Mouse (Mus musculus) brain, embryonic 14.5 days (tissue): ENCODE data around the gene Pcare.

Source experiments
- CTCF ChIP-seq: fragments of 200-500 bp; IDR thresholded peaks from 2 replicates; pipeline ENCODE4 v1.5.1; 2012; ENCODE audit warnings: inconsistent platforms, mild to moderate bottlenecking, moderate library complexity, borderline replicate concordance; ENCODE audit not compliant: insufficient read depth, insufficient read length; ENCODE audit errors: extremely low read depth
- POLR2A ChIP-seq: fragments of 200-500 bp; IDR thresholded peaks from 2 replicates; pipeline ENCODE4 v1.6.1; 2012; ENCODE audit warnings: mild to moderate bottlenecking, inconsistent platforms, borderline replicate concordance; ENCODE audit not compliant: poor library complexity, insufficient read depth, insufficient read length, severe bottlenecking; ENCODE audit errors: extremely low read depth

DNA sequence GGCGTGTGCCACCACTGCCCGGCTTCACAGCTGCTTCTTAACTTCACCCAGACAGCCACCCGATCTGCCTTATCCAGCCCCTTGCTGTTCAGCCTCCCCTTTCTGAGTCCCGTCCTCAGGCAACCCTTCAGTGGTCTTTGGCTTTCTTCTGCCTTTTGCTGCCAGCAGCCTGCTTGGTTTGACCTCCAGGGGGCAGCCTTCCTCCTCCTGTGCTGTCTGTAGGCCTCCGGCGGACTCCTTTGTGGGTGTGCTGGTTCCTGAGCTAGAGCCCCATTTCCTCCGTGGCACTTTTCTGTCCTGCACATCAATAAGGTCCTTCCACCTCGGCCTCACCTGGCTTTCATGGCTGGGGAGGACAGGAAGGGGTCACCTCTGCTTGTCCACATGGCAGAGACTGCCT, 58.9 kb downstream of the Pcare start:
- TF ChIP-seq POLR2A (no peak), CTCF (peak; percentile 38)
